ENCODE assay signal across 16 mouse cellular contexts in the genomic region with DNA sequence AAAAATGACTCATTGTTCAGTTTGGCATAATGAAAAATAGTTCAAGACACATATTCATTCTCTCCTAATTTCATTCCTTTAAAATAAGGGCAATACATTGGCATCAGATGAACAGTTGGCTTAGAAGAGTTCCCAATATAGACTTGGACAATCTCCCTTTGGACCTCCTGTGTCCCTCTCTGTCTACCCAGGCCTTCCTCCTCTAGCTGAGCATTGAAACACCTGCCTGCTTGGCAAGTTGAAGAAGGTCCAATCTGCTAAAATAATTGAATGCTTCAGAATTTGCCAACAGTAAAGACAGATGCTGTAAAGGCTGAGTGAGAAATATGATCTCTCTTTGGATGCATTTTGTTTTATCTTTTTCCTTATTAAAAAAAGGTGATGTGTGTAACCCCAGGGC.
"Had no signal": no experiment of that assay in that cellular context is flagged by ENCODE, and none has a peak within 500 bp of the region (broad histone marks: within the 10 kb centered on the region; RNA-seq: fewer than 3 reads in every experiment).

No protein-coding gene starts in this region.

- H3K9me3 ChIP-seq: limb, embryonic 10.5 days; liver, embryonic 12.5 days; midbrain, embryonic 10.5 days; neural tube, embryonic 15.5 days had no signal

- DNase-seq: kidney, postnatal 25 days; lung, embryonic 14.5 days; lung, postnatal 10 days; lung, postnatal 4 days; midbrain, embryonic 14.5 days; right cerebral cortex, adult 18-20 months; right cerebral cortex, postnatal 4 days; spleen, adult 18-20 months; thymus, adult 18-20 months; thymus, postnatal 14 days had no signal

- H3K4me2 ChIP-seq: liver, embryonic 12.5 days; lung, embryonic 14.5 days; neural tube, embryonic 15.5 days had no signal

- ATAC-seq: liver, embryonic 12.5 days had no signal

- H3K36me3 ChIP-seq: limb, embryonic 10.5 days; liver, embryonic 12.5 days; midbrain, embryonic 10.5 days; neural tube, embryonic 15.5 days had no signal

- H3K4me3 ChIP-seq: left cerebral cortex, adult 2 months; limb, embryonic 10.5 days; liver, embryonic 12.5 days; midbrain, embryonic 10.5 days; myocyte; neural tube, embryonic 15.5 days had no signal

- H3K9ac ChIP-seq: liver, embryonic 12.5 days; lung, embryonic 14.5 days; neural tube, embryonic 15.5 days had no signal

- H3K27me3 ChIP-seq: liver, embryonic 12.5 days; neural tube, embryonic 15.5 days had no signal

- H3K4me1 ChIP-seq: liver, embryonic 12.5 days; midbrain, embryonic 10.5 days; neural tube, embryonic 15.5 days had no signal

- H3K27ac ChIP-seq: left cerebral cortex, adult 2 months; limb, embryonic 10.5 days; liver, embryonic 12.5 days; midbrain, embryonic 10.5 days; neural tube, embryonic 15.5 days had no signal
